Mouse (Mus musculus): ENCODE data around the gene Crip2. TPM values are rescaled to one million over a fixed set of nuclear protein-coding genes. Genes with fewer than 3 reads are reported as not detected.

Gene Crip2
- polyA plus RNA-seq, 1 experiment from 2014 or later = 72.7 TPM

DNA sequence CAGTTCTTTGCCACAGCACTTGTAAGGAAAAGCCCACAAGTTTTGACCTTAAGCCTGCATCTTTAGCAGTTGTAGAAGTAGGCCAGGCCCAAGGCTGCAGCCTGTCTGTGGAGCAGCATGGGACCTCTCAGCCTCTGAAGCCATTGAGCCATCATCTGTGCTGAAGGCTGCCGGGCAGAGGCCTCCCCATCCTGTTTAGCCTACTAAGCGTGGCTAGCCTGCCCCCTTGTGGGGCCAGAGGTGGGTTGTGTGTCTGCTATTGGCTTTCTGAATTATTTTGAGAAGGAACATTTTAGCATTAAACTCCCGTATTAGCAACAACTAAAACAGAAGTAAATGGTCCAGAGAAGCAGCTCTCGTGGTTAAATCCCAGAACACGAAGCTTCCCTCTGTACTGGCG, 37.6 kb upstream of the Crip2 start:
- Histone ChIP-seq H3K27ac (replicated peaks; ENCODE audit: low read depth, low read length) (no peak overlapping the region), H3K4me2 (ENCODE audit: low read depth, low read length) (no peak overlapping the region), H3K4me1 (ENCODE audit: control insufficient read depth, insufficient read depth, low read length) (peaks cover 3% of the 10 kb centered on the region), H3K27me3 (ENCODE audit: control insufficient read depth, insufficient read depth, low read length) (no peaks in the 10 kb centered on the region), H3K9ac (replicated peaks; ENCODE audit: low read length) (no peak overlapping the region), H3K9me3 (replicated peaks; ENCODE audit: control insufficient read depth, low read length) (no peaks in the 10 kb centered on the region), H3K4me3 (ENCODE audit: low read depth, low read length) (no peak overlapping the region), H3K36me3 (replicated peaks; ENCODE audit: control insufficient read depth, insufficient read depth, low read depth, low read length) (no peaks in the 10 kb centered on the region; the same call in 1 of the 2 replicates)
- DNase-seq (ENCODE audit: low spot score) (peak; percentile 58), ATAC-seq (replicated peaks; ENCODE audit: insufficient number of reproducible peaks, low FRiP score, low TSS enrichment, low read depth) (no peak)
- 66% methylated on average over 6 of the region's 6 CpGs for WGBS

DNA sequence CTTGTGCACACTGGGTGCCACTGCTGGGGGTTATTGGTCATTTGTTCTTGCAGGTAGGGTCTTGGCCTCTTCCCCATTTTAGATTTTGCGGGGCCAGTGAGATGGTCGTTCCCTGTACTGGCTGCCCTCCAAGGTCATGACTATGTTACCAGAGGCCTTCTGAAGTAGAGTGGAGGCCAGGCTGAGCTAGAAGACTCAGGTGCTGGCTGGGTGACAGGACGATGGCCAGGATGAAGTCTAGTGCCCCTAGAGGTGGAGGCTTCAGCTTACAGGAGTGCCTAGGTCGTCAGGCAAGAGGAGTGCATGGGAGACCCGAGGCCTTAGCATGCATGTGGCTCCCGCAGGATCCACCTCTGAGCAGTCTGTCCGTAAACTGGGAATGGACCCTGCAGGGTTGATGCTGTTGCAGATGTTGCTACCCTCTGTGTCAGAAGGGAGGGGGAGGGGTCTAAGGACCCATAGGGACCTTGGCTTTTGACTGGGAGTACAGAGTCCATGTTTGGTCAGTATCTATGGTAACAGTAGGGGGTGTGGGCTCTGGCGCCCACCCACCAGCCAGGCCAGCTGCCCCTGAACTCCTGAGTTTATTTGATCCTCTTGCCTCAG, 36.1 kb upstream of the Crip2 start:
- Histone ChIP-seq H3K27me3 (ENCODE audit: control insufficient read depth, insufficient read depth, low read length) (no peaks in the 10 kb centered on the region), H3K9me3 (replicated peaks; ENCODE audit: control insufficient read depth, low read length) (no peaks in the 10 kb centered on the region), H3K4me1 (ENCODE audit: control insufficient read depth, insufficient read depth, low read length) (peaks cover 3% of the 10 kb centered on the region; the same call in 1 of the 2 replicates), H3K36me3 (replicated peaks; ENCODE audit: control insufficient read depth, insufficient read depth, low read depth, low read length) (no peaks in the 10 kb centered on the region; the same call in 1 of the 2 replicates), H3K4me3 (ENCODE audit: low read depth, low read length) (no peak overlapping the region), H3K9ac (replicated peaks; ENCODE audit: low read length) (no peak overlapping the region), H3K4me2 (ENCODE audit: low read depth, low read length) (no peak overlapping the region), H3K27ac (replicated peaks; ENCODE audit: low read depth, low read length) (no peak overlapping the region)
- ATAC-seq (replicated peaks; ENCODE audit: insufficient number of reproducible peaks, low FRiP score, low TSS enrichment, low read depth) (no peak), DNase-seq (ENCODE audit: low spot score) (peak; percentile 26)
- 82% methylated on average over 8 of the region's 8 CpGs for WGBS

DNA sequence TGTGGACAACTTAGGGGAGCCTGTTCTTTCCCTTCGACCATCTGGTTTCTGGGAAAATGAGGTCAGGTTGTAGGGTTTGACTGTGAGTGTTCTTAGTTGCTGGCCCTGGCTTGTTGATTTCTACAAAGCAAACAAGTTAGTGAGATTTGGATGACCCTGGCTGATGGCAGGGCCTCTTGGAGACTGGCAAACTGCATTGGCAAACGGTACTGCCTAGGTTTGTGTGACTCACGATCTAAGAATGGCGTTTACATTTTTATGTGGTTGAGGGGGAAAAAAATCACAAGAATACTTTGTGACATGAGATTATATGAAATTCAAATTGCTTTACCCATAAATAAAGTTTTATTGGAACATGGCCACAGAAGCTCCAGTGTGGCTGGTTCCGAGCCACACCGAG, 33.6 kb upstream of the Crip2 start:
- no peak overlapping the region for H3K27ac ChIP-seq (replicated peaks; ENCODE audit: low read depth, low read length)
- DNase-seq (ENCODE audit: low spot score) (no peak), ATAC-seq (replicated peaks; ENCODE audit: insufficient number of reproducible peaks, low FRiP score, low TSS enrichment, low read depth) (no peak)
- H3K27me3 ChIP-seq (ENCODE audit: control insufficient read depth, insufficient read depth, low read length) = no peaks in the 10 kb centered on the region
- H3K4me3 ChIP-seq (ENCODE audit: low read depth, low read length) = no peak overlapping the region
- no peak overlapping the region for H3K4me2 ChIP-seq (ENCODE audit: low read depth, low read length)
- no peaks in the 10 kb centered on the region; the same call in 1 of the 2 replicates for H3K36me3 ChIP-seq (replicated peaks; ENCODE audit: control insufficient read depth, insufficient read depth, low read depth, low read length)
- no peaks in the 10 kb centered on the region for H3K9me3 ChIP-seq (replicated peaks; ENCODE audit: control insufficient read depth, low read length)
- WGBS = 92% methylated on average over 6 of the region's 6 CpGs
- H3K4me1 ChIP-seq (ENCODE audit: control insufficient read depth, insufficient read depth, low read length) = no peaks in the 10 kb centered on the region
- H3K9ac ChIP-seq (replicated peaks; ENCODE audit: low read length) = no peak overlapping the region

DNA sequence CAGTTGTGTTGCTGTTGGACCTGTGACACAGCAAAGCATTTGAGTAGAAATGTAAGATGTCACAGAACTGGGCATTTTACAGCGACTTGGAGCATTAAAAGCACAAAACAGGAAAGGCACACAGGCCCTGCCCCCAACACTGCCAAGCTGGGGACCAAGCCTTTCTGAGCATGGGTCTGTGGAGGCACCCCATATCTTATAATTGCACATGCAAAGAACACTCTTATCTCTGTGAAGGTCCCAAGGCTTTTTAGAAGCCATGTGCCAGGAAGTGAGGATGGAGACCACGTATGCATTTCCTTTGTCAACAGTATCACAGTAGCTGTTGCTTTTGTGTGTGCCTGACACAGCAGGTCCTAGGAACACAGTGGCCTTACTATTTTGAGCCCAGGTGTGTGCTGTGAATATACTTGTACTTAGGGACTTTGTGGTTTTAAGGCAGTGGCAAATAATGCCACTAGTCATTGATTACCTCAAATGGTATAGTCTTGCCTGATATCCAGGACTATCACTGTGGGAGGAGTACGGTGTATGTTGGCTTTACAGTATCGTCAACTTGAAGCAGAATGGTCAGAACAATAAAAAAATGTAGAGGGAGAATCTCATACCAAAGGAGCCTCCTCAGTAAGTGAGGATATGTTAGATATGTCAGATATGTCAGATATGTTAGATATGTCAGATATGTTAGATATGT, 32.5 kb upstream of the Crip2 start:
- no peaks in the 10 kb centered on the region for H3K4me1 ChIP-seq (ENCODE audit: control insufficient read depth, insufficient read depth, low read length)
- no peak overlapping the region for H3K9ac ChIP-seq (replicated peaks; ENCODE audit: low read length)
- no peak overlapping the region for H3K4me2 ChIP-seq (ENCODE audit: low read depth, low read length)
- 84% methylated on average over 4 of the region's 4 CpGs for WGBS
- peaks cover 2% of the 10 kb centered on the region; the same call in 1 of the 2 replicates for H3K36me3 ChIP-seq (replicated peaks; ENCODE audit: control insufficient read depth, insufficient read depth, low read depth, low read length)
- H3K9me3 ChIP-seq (replicated peaks; ENCODE audit: control insufficient read depth, low read length) = no peaks in the 10 kb centered on the region
- no peak overlapping the region for H3K27ac ChIP-seq (replicated peaks; ENCODE audit: low read depth, low read length)
- no peak for ATAC-seq (replicated peaks; ENCODE audit: insufficient number of reproducible peaks, low FRiP score, low TSS enrichment, low read depth)
- no peaks in the 10 kb centered on the region for H3K27me3 ChIP-seq (ENCODE audit: control insufficient read depth, insufficient read depth, low read length)
- no peak for DNase-seq (ENCODE audit: low spot score)
- H3K4me3 ChIP-seq (ENCODE audit: low read depth, low read length) = no peak overlapping the region

DNA sequence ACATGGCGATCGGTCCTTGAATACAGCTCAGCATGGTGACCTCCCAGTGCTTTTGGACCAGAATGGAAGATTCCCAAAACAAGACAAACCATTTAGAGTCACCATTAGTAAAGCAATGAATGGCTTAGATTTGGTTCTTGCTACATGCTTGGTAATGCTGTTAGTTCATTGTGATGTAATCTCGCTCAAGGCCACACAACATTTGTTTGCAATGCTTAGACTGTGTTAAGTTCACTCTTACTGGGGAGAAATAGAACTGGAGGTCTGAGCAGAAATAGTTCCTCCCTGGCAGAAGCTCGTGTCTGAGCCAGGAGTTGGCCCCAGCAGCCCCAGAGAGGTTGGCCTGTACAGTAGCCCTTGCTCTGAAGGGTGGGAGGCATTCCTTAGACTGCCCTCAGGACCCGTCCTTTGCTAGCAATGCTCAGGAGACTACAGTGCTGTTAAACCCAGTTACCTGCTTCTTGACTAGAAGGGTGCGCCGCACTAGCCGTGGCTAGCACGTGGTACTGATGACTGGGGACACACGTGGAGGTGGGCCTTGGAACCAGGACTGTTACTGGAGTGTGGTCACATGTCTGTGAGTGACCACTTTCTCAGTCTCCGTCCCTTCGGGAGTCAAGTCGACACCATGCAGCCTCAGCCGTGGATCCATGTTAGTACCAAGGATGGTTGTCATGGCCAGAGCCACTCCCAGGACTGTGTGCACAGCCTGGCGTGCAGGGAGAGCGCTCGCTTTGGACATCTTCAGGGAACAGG, 31.3 kb upstream of the Crip2 start:
- no peak for ATAC-seq (replicated peaks; ENCODE audit: insufficient number of reproducible peaks, low FRiP score, low TSS enrichment, low read depth)

DNA sequence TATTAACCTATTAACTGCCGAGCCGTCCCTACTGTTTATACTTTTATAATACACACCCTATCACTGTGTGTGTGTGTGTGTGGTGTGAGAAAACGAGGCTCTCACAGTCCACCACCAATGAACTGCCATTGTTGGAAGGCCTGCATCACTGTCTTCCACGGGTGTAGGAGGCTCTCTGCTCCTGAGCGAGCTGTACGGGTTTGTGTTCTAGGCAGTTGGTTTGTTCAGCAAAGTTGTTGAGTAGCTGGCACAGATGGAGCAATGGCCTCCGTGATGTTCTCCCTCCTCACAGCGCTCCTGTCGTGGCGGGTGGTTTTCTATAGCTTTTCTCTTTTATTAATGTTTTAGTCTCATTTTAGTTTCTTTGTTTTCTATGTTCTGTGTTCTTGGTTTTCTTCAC, 30.2 kb upstream of the Crip2 start:
- H3K4me2 ChIP-seq (ENCODE audit: low read depth, low read length) = no peak overlapping the region
- DNase-seq (ENCODE audit: low spot score) = no peak
- H3K4me3 ChIP-seq (ENCODE audit: low read depth, low read length) = no peak overlapping the region
- H3K36me3 ChIP-seq (replicated peaks; ENCODE audit: control insufficient read depth, insufficient read depth, low read depth, low read length) = 0 out of 2 replicates have a peak, but pooled peaks cover 2% of the 10 kb centered on the region
- no peaks in the 10 kb centered on the region for H3K4me1 ChIP-seq (ENCODE audit: control insufficient read depth, insufficient read depth, low read length)
- H3K9me3 ChIP-seq (replicated peaks; ENCODE audit: control insufficient read depth, low read length) = no peaks in the 10 kb centered on the region
- 88% methylated on average over 10 of the region's 10 CpGs for WGBS
- H3K27ac ChIP-seq (replicated peaks; ENCODE audit: low read depth, low read length) = no peak overlapping the region
- H3K9ac ChIP-seq (replicated peaks; ENCODE audit: low read length) = no peak overlapping the region
- H3K27me3 ChIP-seq (ENCODE audit: control insufficient read depth, insufficient read depth, low read length) = no peaks in the 10 kb centered on the region
- ATAC-seq (replicated peaks; ENCODE audit: insufficient number of reproducible peaks, low FRiP score, low TSS enrichment, low read depth) = no peak

More for the DNA sequence above, 31.3 kb upstream of the Crip2 start:
- no peak overlapping the region for H3K27ac ChIP-seq (replicated peaks; ENCODE audit: low read depth, low read length)
- no peak overlapping the region for H3K4me3 ChIP-seq (ENCODE audit: low read depth, low read length)
- no peak overlapping the region for H3K9ac ChIP-seq (replicated peaks; ENCODE audit: low read length)
- H3K9me3 ChIP-seq (replicated peaks; ENCODE audit: control insufficient read depth, low read length) = no peaks in the 10 kb centered on the region
- H3K4me1 ChIP-seq (ENCODE audit: control insufficient read depth, insufficient read depth, low read length) = no peaks in the 10 kb centered on the region
- H3K27me3 ChIP-seq (ENCODE audit: control insufficient read depth, insufficient read depth, low read length) = no peaks in the 10 kb centered on the region
- DNase-seq (ENCODE audit: low spot score) = no peak
- peaks cover 2% of the 10 kb centered on the region; the same call in 1 of the 2 replicates for H3K36me3 ChIP-seq (replicated peaks; ENCODE audit: control insufficient read depth, insufficient read depth, low read depth, low read length)
- H3K4me2 ChIP-seq (ENCODE audit: low read depth, low read length) = no peak overlapping the region
- 87% methylated on average over 17 of the region's 17 CpGs for WGBS

DNA sequence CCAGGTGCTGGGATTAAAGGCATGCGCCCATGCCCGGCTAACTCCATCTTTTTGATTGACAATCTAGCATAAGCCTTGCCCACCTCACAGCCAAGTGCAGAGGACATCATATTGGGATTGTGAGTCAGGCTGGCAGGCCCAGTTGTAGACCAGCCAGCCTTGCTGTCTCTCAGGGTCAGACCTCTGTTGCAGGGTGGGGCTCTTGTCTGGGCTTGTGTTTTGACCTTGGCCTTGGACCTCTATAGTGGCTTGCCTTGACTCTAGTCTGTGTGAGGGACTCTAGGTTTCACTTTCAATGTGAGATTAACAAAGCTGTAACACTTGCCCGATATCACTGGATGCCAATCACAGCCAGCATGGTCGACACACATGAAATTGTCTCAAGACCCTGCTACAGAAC, 25.9 kb upstream of the Crip2 start:
- Histone ChIP-seq H3K9ac (replicated peaks; ENCODE audit: low read length) (no peak overlapping the region), H3K4me2 (ENCODE audit: low read depth, low read length) (no peak overlapping the region), H3K4me3 (ENCODE audit: low read depth, low read length) (no peak overlapping the region), H3K27ac (replicated peaks; ENCODE audit: low read depth, low read length) (no peak overlapping the region), H3K4me1 (ENCODE audit: control insufficient read depth, insufficient read depth, low read length) (no peaks in the 10 kb centered on the region), H3K27me3 (ENCODE audit: control insufficient read depth, insufficient read depth, low read length) (no peaks in the 10 kb centered on the region), H3K9me3 (replicated peaks; ENCODE audit: control insufficient read depth, low read length) (no peaks in the 10 kb centered on the region), H3K36me3 (replicated peaks; ENCODE audit: control insufficient read depth, insufficient read depth, low read depth, low read length) (peaks cover 2% of the 10 kb centered on the region; the same call in 1 of the 2 replicates)
- DNase-seq (ENCODE audit: low spot score) (no peak), ATAC-seq (replicated peaks; ENCODE audit: insufficient number of reproducible peaks, low FRiP score, low TSS enrichment, low read depth) (no peak)
- 88% methylated on average over 4 of the region's 4 CpGs for WGBS

Measured in embryonic facial prominence, embryonic 11.5 days (tissue).